Mouse (Mus musculus) limb, embryonic 11.5 days (tissue): ENCODE measurements around the gene Cbx5. TPM values are rescaled to one million over a fixed set of nuclear protein-coding genes. Genes with fewer than 3 reads are reported as not detected.
"Not testable (repeated sequence)": the region's sequence is repeated elsewhere in the genome, so short reads cannot be mapped to it uniquely, and the experiment has no call there.

Experiments used
- ATAC-seq: fragments of 200-750 bp; cut with Nextera tagmentation; 2 replicates; pipeline ENCODE4 v1.8.0; 2017; ENCODE audit warnings: low read depth; ENCODE audit not compliant: insufficient number of reproducible peaks, low FRiP score, low TSS enrichment
- DNase-seq: peaks from one replicate; pipeline ENCODE4 v3.0.0-alpha.2; 2015; ENCODE audit warnings: low spot score
- H3K27ac ChIP-seq: fragments of 300-500 bp; sonication (generic); replicated peaks from 2 replicates; pipeline ENCODE4 v1.5.1; 2014; ENCODE audit warnings: low read depth, mild to moderate bottlenecking, low read length
- H3K27me3 ChIP-seq: fragments of 300-500 bp; sonication (generic); 2 replicates; pipeline ENCODE4 v1.6.1; 2014; ENCODE audit warnings: mild to moderate bottlenecking, low read length, mixed read lengths; ENCODE audit not compliant: control insufficient read depth, insufficient read depth
- H3K36me3 ChIP-seq: fragments of 300-500 bp; sonication (generic); 2 replicates; pipeline ENCODE4 v1.6.1; 2014; ENCODE audit warnings: mild to moderate bottlenecking, low read length, moderate library complexity, mixed read lengths; ENCODE audit not compliant: control insufficient read depth, insufficient read depth
- H3K4me1 ChIP-seq: fragments of 300-500 bp; sonication (generic); 2 replicates; pipeline ENCODE4 v1.6.1; 2014; ENCODE audit warnings: low read length, mixed read lengths; ENCODE audit not compliant: control insufficient read depth, insufficient read depth
- H3K4me2 ChIP-seq: fragments of 300-500 bp; sonication (generic); 2 replicates; pipeline ENCODE4 v1.6.1; 2014; ENCODE audit warnings: low read depth, mild to moderate bottlenecking, moderate library complexity; ENCODE audit not compliant: severe bottlenecking
- H3K4me3 ChIP-seq: fragments of 300-500 bp; sonication (generic); 2 replicates; pipeline ENCODE4 v1.5.1; 2014; ENCODE audit warnings: low read depth, low read length
- H3K9ac ChIP-seq: fragments of 300-500 bp; sonication (generic); 2 replicates; pipeline ENCODE4 v1.6.1; 2014; ENCODE audit warnings: mild to moderate bottlenecking, low read length
- H3K9me3 ChIP-seq: fragments of 300-500 bp; sonication (generic); 2 replicates; pipeline ENCODE4 v1.6.1; 2016; ENCODE audit warnings: low read length; ENCODE audit not compliant: control insufficient read depth
- WGBS: fragments of 180-500 bp; shearing (Covaris S2); extraction: QIAGEN DNeasy Blood & Tissue Kit; methylation state at CpG from one replicate; pipeline ENCODE4 v1.1.7; 2014; 5-methylcytosine and 5-hydroxymethylcytosine counted together
- polyA plus RNA-seq: library from polyadenylated mRNA; unstranded; fragments of >200 nt; fragmentation: Nextera tagmentation; extraction: Ambion mirVana; gene quantifications from 2 replicates; pipeline ENCODE4 v1.2.1, GENCODE M21; 2014

Cbx5 gene
- polyA plus RNA-seq, 1 experiment from 2014 or later: 210 TPM

- DNase-seq (no peak), ATAC-seq (no peak)
- H3K36me3 ChIP-seq: peaks cover 38% of the 10 kb centered on the region
- no peak overlapping the region for H3K27ac ChIP-seq
- H3K4me2 ChIP-seq: no peak overlapping the region
- no peak overlapping the region for H3K4me3 ChIP-seq
- H3K9ac ChIP-seq: no peak overlapping the region
- H3K9me3 ChIP-seq: no peaks in the 10 kb centered on the region
- H3K27me3 ChIP-seq: no peaks in the 10 kb centered on the region
- H3K4me1 ChIP-seq: peaks cover 3% of the 10 kb centered on the region
These were observed 8.3 kb upstream of the Cbx5 start for GRCm38 (mm10) chr15:103247782-103248400.

DNA sequence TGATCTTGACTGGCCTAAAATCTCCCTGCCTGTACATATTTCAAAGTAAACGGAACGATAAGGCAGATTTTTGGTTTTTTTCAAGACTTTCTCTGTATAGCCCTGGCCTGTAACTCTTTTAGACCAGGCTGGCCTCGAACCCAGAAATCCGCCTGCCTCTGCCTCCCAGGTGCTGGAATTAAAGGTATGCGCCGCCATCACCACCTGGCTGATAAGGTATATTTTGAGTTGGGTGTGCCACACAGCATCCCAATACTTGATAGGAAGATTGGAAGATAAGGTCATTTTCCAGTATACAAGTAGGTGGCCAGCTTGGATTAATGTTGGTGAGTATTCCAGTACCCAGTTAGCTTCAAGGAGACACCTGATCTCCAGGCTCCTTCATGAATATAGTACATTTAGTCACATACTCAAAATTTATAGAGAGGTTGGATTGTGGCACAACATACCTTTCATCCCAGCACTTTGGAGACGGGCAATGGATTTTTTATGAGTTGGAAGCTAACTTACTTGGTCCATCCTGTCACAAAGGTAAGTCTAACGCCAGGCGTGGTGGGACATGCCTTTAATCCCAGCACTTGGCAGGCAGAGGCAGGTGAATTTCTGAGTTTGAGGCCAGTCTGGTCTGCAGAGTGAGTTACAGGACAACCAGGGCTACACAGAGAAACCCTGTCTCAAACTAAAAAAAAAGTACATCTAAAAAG lies 7.6 kb upstream of the Cbx5 start:
- H3K4me1 ChIP-seq: peaks cover 9% of the 10 kb centered on the region
- H3K36me3 ChIP-seq: peaks cover 45% of the 10 kb centered on the region
- no peak overlapping the region for H3K4me3 ChIP-seq
- 86% methylated on average over 9 of the region's 9 CpGs for WGBS
- no peak for DNase-seq
- H3K4me2 ChIP-seq: no peak overlapping the region
- no peak overlapping the region for H3K9ac ChIP-seq
- H3K9me3 ChIP-seq: no peaks in the 10 kb centered on the region
- ATAC-seq: 0 out of 2 replicates have a peak, but pooled peaks have one; percentile 14
- no peak overlapping the region for H3K27ac ChIP-seq
- no peaks in the 10 kb centered on the region for H3K27me3 ChIP-seq

- Histone ChIP-seq H3K4me2 (no peak overlapping the region), H3K36me3 (peaks cover 47% of the 10 kb centered on the region), H3K4me1 (peaks cover 9% of the 10 kb centered on the region), H3K27ac (no peak overlapping the region), H3K9me3 (no peaks in the 10 kb centered on the region), H3K9ac (no peak overlapping the region), H3K4me3 (no peak overlapping the region), H3K27me3 (no peaks in the 10 kb centered on the region)
- no peak for DNase-seq
- no peak for ATAC-seq
- WGBS: 82% methylated on average over 6 of the region's 6 CpGs
These were observed 6.0 kb upstream of the Cbx5 start for GRCm38 (mm10) chr15:103245616-103246015.

DNA sequence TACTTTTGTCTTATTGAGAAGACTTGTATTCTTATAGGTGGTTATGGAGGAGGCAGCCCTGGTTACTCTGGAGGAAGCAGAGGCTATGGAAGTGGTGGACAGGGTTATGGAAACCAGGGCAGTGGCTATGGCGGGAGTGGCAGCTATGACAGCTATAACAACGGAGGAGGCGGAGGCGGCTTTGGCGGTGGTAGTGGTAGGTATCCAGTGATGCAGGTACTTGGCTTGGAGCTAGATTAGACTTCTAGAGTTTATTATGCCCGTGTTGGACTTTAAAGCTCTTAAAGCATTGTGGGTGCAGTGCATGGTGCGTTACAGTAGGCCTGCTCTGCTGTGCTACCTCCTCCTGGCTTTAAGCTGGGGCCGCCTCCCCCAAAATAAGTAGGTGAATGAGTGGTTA lies 3.3 kb upstream of the Cbx5 start:
- DNase-seq (no peak), ATAC-seq (no peak)
- Histone ChIP-seq H3K27ac (no peak overlapping the region), H3K27me3 (no peaks in the 10 kb centered on the region), H3K36me3 (peaks cover 37% of the 10 kb centered on the region), H3K9ac (no peak overlapping the region; the same call in 1 of the 2 replicates), H3K4me1 (peaks cover 9% of the 10 kb centered on the region), H3K9me3 (no peaks in the 10 kb centered on the region), H3K4me3 (peak overlapping the region; percentile 58), H3K4me2 (peak overlapping the region; percentile 86)
- WGBS: 82% methylated on average over 8 of the region's 8 CpGs

- Histone ChIP-seq H3K9ac (peak overlapping the region; percentile 86), H3K4me3 (peak overlapping the region; percentile 58), H3K36me3 (peaks cover 24% of the 10 kb centered on the region), H3K4me2 (peak overlapping the region; percentile 86), H3K4me1 (peaks cover 11% of the 10 kb centered on the region), H3K27ac (peak overlapping the region; percentile 85)
- not testable (repeated sequence) for ATAC-seq, H3K27me3 ChIP-seq, DNase-seq, H3K9me3 ChIP-seq
- WGBS: 9% methylated on average over 12 of the region's 12 CpGs
These were observed 1.7 kb upstream of the Cbx5 start for GRCm38 (mm10) chr15:103241071-103242018.

- peak; percentile 91 for DNase-seq
- H3K4me3 ChIP-seq: peak within 1 kb of the TSS; percentile 58
- under 1% methylated on average over 47 of the region's 47 CpGs for WGBS
- H3K9ac ChIP-seq: peak within 1 kb of the TSS; percentile 86
- no peaks in the 10 kb centered on the region for H3K9me3 ChIP-seq
- H3K4me2 ChIP-seq: peak within 1 kb of the TSS; percentile 86
- H3K36me3 ChIP-seq: peaks cover 17% of the 10 kb centered on the region
- peaks cover 11% of the 10 kb centered on the region for H3K4me1 ChIP-seq
- H3K27ac ChIP-seq: peak within 1 kb of the TSS; percentile 85
- H3K27me3 ChIP-seq: no peaks in the 10 kb centered on the region
- ATAC-seq: peak; percentile 92
These were observed 778 bp upstream of the Cbx5 start, which contains the start of gene Hnrnpa1 for GRCm38 (mm10) chr15:103240160-103241028. TSS of gene Hnrnpa1 (plus strand) at chr15:103240432.

- no peaks in the 10 kb centered on the region for H3K27me3 ChIP-seq
- under 1% methylated on average over 26 of the region's 26 CpGs for WGBS
- H3K9ac ChIP-seq: peak overlapping the region; percentile 86
- peaks cover 11% of the 10 kb centered on the region for H3K4me1 ChIP-seq
- DNase-seq (peak; percentile 96), ATAC-seq (peak; percentile 88)
- peak overlapping the region; percentile 44 for H3K4me2 ChIP-seq
- peak overlapping the region; percentile 58 for H3K4me3 ChIP-seq
- H3K27ac ChIP-seq: peak overlapping the region; percentile 85
- no peaks in the 10 kb centered on the region for H3K9me3 ChIP-seq
- H3K36me3 ChIP-seq: peaks cover 17% of the 10 kb centered on the region
These were observed 409 bp downstream of the Cbx5 start for GRCm38 (mm10) chr15:103239130-103239684.
